Mouse (Mus musculus): ENCODE results near the gene Gm26897.

The Gm26897 gene

GRCm38 (mm10) chr5:111749599-111749998, 15.9 kb downstream of the Gm26897 start:
- DNase-seq (ENCODE audit: low spot score), result no peak

- DNase-seq (ENCODE audit: low spot score), result no peak
Observed at GRCm38 (mm10) chr5:111750092-111750491, 16.4 kb downstream of the Gm26897 start.

- DNase-seq (ENCODE audit: low spot score), result no peak
Observed at GRCm38 (mm10) chr5:111754484-111755139, 20.9 kb downstream of the Gm26897 start.

- DNase-seq (ENCODE audit: low spot score), result peak; percentile 93
Observed at GRCm38 (mm10) chr5:111755330-111755729, 21.6 kb downstream of the Gm26897 start.

- peak; percentile 20 for DNase-seq (ENCODE audit: low spot score)
Observed at GRCm38 (mm10) chr5:111760721-111761480, 27.2 kb downstream of the Gm26897 start.

- DNase-seq (ENCODE audit: low spot score), result peak; percentile 85
Observed at GRCm38 (mm10) chr5:111761574-111761973, 27.9 kb downstream of the Gm26897 start.

GRCm38 (mm10) chr5:111762085-111762484, 28.4 kb downstream of the Gm26897 start:
- peak; percentile 86 for DNase-seq (ENCODE audit: low spot score)

- DNase-seq (ENCODE audit: low spot score), result no peak
Observed at GRCm38 (mm10) chr5:111765671-111766290, 32.1 kb downstream of the Gm26897 start.

- no peak for DNase-seq (ENCODE audit: low spot score)
Observed at GRCm38 (mm10) chr5:111766696-111767095, 33.0 kb downstream of the Gm26897 start.

GRCm38 (mm10) chr5:111770266-111770665, 36.5 kb downstream of the Gm26897 start:
- peak; percentile 91 for DNase-seq (ENCODE audit: low spot score)

- DNase-seq (ENCODE audit: low spot score), result no peak
Observed at GRCm38 (mm10) chr5:111772127-111772526, 38.4 kb downstream of the Gm26897 start.

- peak; percentile 41 for DNase-seq (ENCODE audit: low spot score)
Observed at GRCm38 (mm10) chr5:111772591-111773406, 39.1 kb downstream of the Gm26897 start.

- DNase-seq (ENCODE audit: low spot score), result no peak
Observed at GRCm38 (mm10) chr5:111773407-111773733, 39.6 kb downstream of the Gm26897 start.

GRCm38 (mm10) chr5:111776246-111776645, 42.5 kb downstream of the Gm26897 start:
- no peak for DNase-seq (ENCODE audit: low spot score)

- no peak for DNase-seq (ENCODE audit: low spot score)
Observed at GRCm38 (mm10) chr5:111778093-111778492, 44.4 kb downstream of the Gm26897 start.

- no peak for DNase-seq (ENCODE audit: low spot score)
Observed at GRCm38 (mm10) chr5:111779776-111780485, 46.2 kb downstream of the Gm26897 start.

Measured in embryo, embryonic 10 days (tissue).